Mouse (Mus musculus) lung, postnatal 0 days (tissue): ENCODE measurements around the gene Rel.

Experiments
- CTCF ChIP-seq: IDR thresholded peaks from 2 replicates; pipeline ENCODE4 v1.5.1; 2016; ENCODE audit warnings: antibody characterized with exemption, mild to moderate bottlenecking
- EP300 ChIP-seq: IDR thresholded peaks from 2 replicates; pipeline ENCODE4 v1.6.1; 2016; ENCODE audit warnings: antibody characterized with exemption, mild to moderate bottlenecking, control low read depth

DNA sequence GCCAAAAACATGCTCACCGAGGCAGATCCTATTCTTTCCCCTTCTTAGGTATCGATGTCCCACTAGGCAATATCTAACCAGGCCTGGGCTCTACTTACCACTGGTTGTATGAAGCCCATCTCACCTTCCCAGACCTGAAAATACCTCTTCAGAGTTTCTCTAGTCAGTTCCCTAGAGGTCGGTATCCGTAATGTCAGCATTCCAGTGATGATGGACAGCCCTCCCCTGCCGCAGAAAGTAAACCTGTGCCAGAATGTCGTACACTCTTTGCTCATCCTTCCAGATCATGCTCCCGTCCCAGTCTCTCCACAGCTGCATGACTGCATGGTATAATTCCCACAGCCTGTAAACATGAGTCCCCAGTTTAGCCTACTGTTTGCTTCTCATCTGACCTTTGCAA, 32.4 kb upstream of the Rel start:
- TF ChIP-seq CTCF = no peak
- TF ChIP-seq EP300 = no peak
